20 mouse cellular contexts compared by ENCODE assay signal in genomic region chr16:74005767-74006166, GRCm38 (mm10).
DNase-seq lines count a peak whose midpoint lies in the region; ATAC-seq lines count a peak whose summit lies in the region.
"Had no signal": no experiment of that assay in that cellular context is flagged by ENCODE, and none has a peak within 500 bp of the region (broad histone marks: within the 10 kb centered on the region; RNA-seq: fewer than 3 reads in every experiment).

No protein-coding gene starts in this region.

- ATAC-seq in forebrain, embryonic 16.5 days, result 0 out of 2 replicates have a peak, but pooled peaks have one; percentile 50
- no peak for ATAC-seq in forebrain, embryonic 12.5 days (ENCODE audit: low FRiP score)
- ATAC-seq: hindbrain, postnatal 0 days; intestine, embryonic 16.5 days had no signal

- H3K27me3 ChIP-seq in forebrain, embryonic 16.5 days (replicated peaks; ENCODE audit: control insufficient read depth, insufficient read depth, low read length), result no peaks in the 10 kb centered on the region
- no peaks in the 10 kb centered on the region for H3K27me3 ChIP-seq in forebrain, embryonic 12.5 days
- H3K27me3 ChIP-seq: liver, embryonic 13.5 days; midbrain, embryonic 12.5 days had no signal

- no peaks in the 10 kb centered on the region for H3K4me1 ChIP-seq in forebrain, embryonic 16.5 days (replicated peaks; ENCODE audit: control insufficient read depth, insufficient read depth, low read length)
- H3K4me1 ChIP-seq in forebrain, embryonic 12.5 days, result no peaks in the 10 kb centered on the region
- H3K4me1 ChIP-seq: forebrain, embryonic 10.5 days; heart, embryonic 10.5 days; liver, embryonic 13.5 days; midbrain, embryonic 12.5 days had no signal

- 58% methylated on average over 3 of the region's 3 CpGs for WGBS in forebrain, embryonic 16.5 days
- WGBS in forebrain, embryonic 12.5 days, result 91% methylated on average over 3 of the region's 3 CpGs

- no peaks in the 10 kb centered on the region for H3K36me3 ChIP-seq in forebrain, embryonic 16.5 days (ENCODE audit: control insufficient read depth, insufficient read depth)
- H3K36me3 ChIP-seq in forebrain, embryonic 12.5 days (replicated peaks), result no peaks in the 10 kb centered on the region
- H3K36me3 ChIP-seq: forebrain, embryonic 10.5 days; heart, embryonic 10.5 days; liver, embryonic 13.5 days; midbrain, embryonic 12.5 days had no signal

- peak; percentile 29 for DNase-seq in left cerebral cortex, adult 11 months (ENCODE audit: low spot score)
- no peak for DNase-seq in left cerebral cortex, postnatal 4 days
- peak; percentile 38 for DNase-seq in layer of hippocampus, adult 9-10 months (ENCODE audit: low spot score)
- peak; percentile 31 to 76 for DNase-seq in left cerebral cortex, postnatal 25 days (ENCODE audit: low spot score in 2 of 2)
- no peak for DNase-seq in kidney, adult 9 months
- DNase-seq in urinary bladder, postnatal 25 days (ENCODE audit: low spot score), result no peak
- DNase-seq: adrenal gland, postnatal 14 days; cerebellum, adult 11 months; gastrocnemius, adult 2 months; kidney, postnatal 36 days; liver, embryonic 13.5 days; lung, embryonic 14.5 days; thymus, postnatal 14 days had no signal

- no peaks in the 10 kb centered on the region for H3K9me3 ChIP-seq in forebrain, embryonic 16.5 days (ENCODE audit: control insufficient read depth, low read length)
- no peaks in the 10 kb centered on the region for H3K9me3 ChIP-seq in forebrain, embryonic 12.5 days
- H3K9me3 ChIP-seq: forebrain, embryonic 10.5 days; heart, embryonic 10.5 days; liver, embryonic 13.5 days; midbrain, embryonic 12.5 days had no signal

- H3K9ac ChIP-seq in forebrain, embryonic 16.5 days (replicated peaks; ENCODE audit: low read depth, low read length), result no peak overlapping the region
- H3K9ac ChIP-seq in forebrain, embryonic 12.5 days, result no peak overlapping the region
- H3K9ac ChIP-seq: liver, embryonic 13.5 days; lung, embryonic 14.5 days; midbrain, embryonic 12.5 days had no signal

- intact Hi-C loops in left cerebral cortex, postnatal 4 days (cut with DNase I), result no loop called here
- intact Hi-C loops in left cerebral cortex, postnatal 25 days (cut with DNase I), result no loop called here

- no peak overlapping the region for H3K27ac ChIP-seq in forebrain, embryonic 16.5 days (ENCODE audit: low read length)
- no peak overlapping the region for H3K27ac ChIP-seq in forebrain, embryonic 12.5 days
- H3K27ac ChIP-seq: forebrain, embryonic 10.5 days; gastrocnemius, adult 2 months; heart, embryonic 10.5 days; hindbrain, postnatal 0 days; liver, embryonic 13.5 days; midbrain, embryonic 12.5 days had no signal

- H3K4me2 ChIP-seq in forebrain, embryonic 16.5 days (ENCODE audit: low read length), result no peak overlapping the region
- no peak overlapping the region for H3K4me2 ChIP-seq in forebrain, embryonic 12.5 days
- H3K4me2 ChIP-seq: liver, embryonic 13.5 days; lung, embryonic 14.5 days; midbrain, embryonic 12.5 days had no signal

- no peak overlapping the region for H3K4me3 ChIP-seq in forebrain, embryonic 16.5 days (replicated peaks; ENCODE audit: low read length)
- H3K4me3 ChIP-seq in forebrain, embryonic 12.5 days (replicated peaks), result no peak overlapping the region
- H3K4me3 ChIP-seq: forebrain, embryonic 10.5 days; gastrocnemius, adult 2 months; heart, embryonic 10.5 days; liver, embryonic 13.5 days; midbrain, embryonic 12.5 days had no signal

Comparison
In these comparisons a context has a peak if more than half of its experiments do, and no peak if none do; other contexts are left out.
1. DNase-seq: peak in left cerebral cortex, adult 11 months (single experiment), layer of hippocampus, adult 9-10 months (single experiment) and left cerebral cortex, postnatal 25 days (2 of 2); none in left cerebral cortex, postnatal 4 days (single experiment), kidney, adult 9 months (single experiment) and urinary bladder, postnatal 25 days (single experiment).